Mouse (Mus musculus): ENCODE results near the gene Klhl15. TPM values are rescaled to one million over a fixed set of nuclear protein-coding genes. Genes with fewer than 3 reads are reported as not detected.

Gene Klhl15
- 13.1 TPM for polyA plus RNA-seq (2014; fragmentation: Illumina TruSeq; extraction: RNeasy Lipid Tissue Mini Kit (QIAGEN cat#74804); ENCODE audit: low read depth, low replicate concordance)

GRCm38 (mm10) chrX:94234532-94235189, at the start of gene Klhl15:
TSS of gene Klhl15 (plus strand) at chrX:94234599.

GRCm38 (mm10) chrX:94212597-94213321, 21.6 kb upstream of the Klhl15 start, which contains the start of gene Eif2s3x:
TSS of gene Eif2s3x (minus strand) at chrX:94212862.

Other genes starting within 250 kb of the Klhl15 start
- 53.2 TPM for gene Zfx, start 110.9 kb upstream of the Klhl15 start, polyA plus RNA-seq (2014; fragmentation: Illumina TruSeq; extraction: RNeasy Lipid Tissue Mini Kit (QIAGEN cat#74804); ENCODE audit: low read depth, low replicate concordance)
- gene Eif2s3x, start 21.7 kb upstream of the Klhl15 start, polyA plus RNA-seq (2014; fragmentation: Illumina TruSeq; extraction: RNeasy Lipid Tissue Mini Kit (QIAGEN cat#74804); ENCODE audit: low read depth, low replicate concordance): 301 TPM
- not detected for gene Fam90a1b, start 132.2 kb downstream of the Klhl15 start, polyA plus RNA-seq (2014; fragmentation: Illumina TruSeq; extraction: RNeasy Lipid Tissue Mini Kit (QIAGEN cat#74804); ENCODE audit: low read depth, low replicate concordance)
- gene Apoo, start 132.5 kb downstream of the Klhl15 start, polyA plus RNA-seq (2014; fragmentation: Illumina TruSeq; extraction: RNeasy Lipid Tissue Mini Kit (QIAGEN cat#74804); ENCODE audit: low read depth, low replicate concordance): 199 TPM